Mouse (Mus musculus) stomach, postnatal 0 days (tissue): ENCODE data around the gene Morf4l1. TPM values are rescaled to one million over a fixed set of nuclear protein-coding genes. Genes with fewer than 3 reads are reported as not detected.
"Not testable (repeated sequence)": the region's sequence is repeated elsewhere in the genome, so short reads cannot be mapped to it uniquely, and the experiment has no call there.

Source experiments
- ATAC-seq: fragments of 200-750 bp; cut with Nextera tagmentation; 2 replicates; pipeline ENCODE4 v1.8.0; 2017; ENCODE audit not compliant: low FRiP score, low TSS enrichment
- DNase-seq: peaks from one replicate; pipeline ENCODE4 v3.0.0-alpha.2; 2016; ENCODE audit warnings: low spot score
- H3K27ac ChIP-seq: fragments of 300-500 bp; sonication (generic); replicated peaks from 2 replicates; pipeline ENCODE4 v1.5.1; 2014; ENCODE audit warnings: mild to moderate bottlenecking, control low read depth
- H3K27me3 ChIP-seq: fragments of 300-500 bp; sonication (generic); 2 replicates; pipeline ENCODE4 v1.6.1; 2014; ENCODE audit warnings: low read length; ENCODE audit not compliant: control insufficient read depth, insufficient read depth
- H3K36me3 ChIP-seq: fragments of 300-500 bp; sonication (generic); 2 replicates; pipeline ENCODE4 v1.6.1; 2014; ENCODE audit warnings: low read length, mixed read lengths; ENCODE audit not compliant: control insufficient read depth, insufficient read depth
- H3K4me1 ChIP-seq: fragments of 300-500 bp; sonication (generic); replicated peaks from 2 replicates; pipeline ENCODE4 v1.6.1; 2014; ENCODE audit warnings: antibody characterized with exemption; ENCODE audit not compliant: control insufficient read depth, insufficient read depth
- H3K4me2 ChIP-seq: fragments of 300-500 bp; sonication (generic); replicated peaks from 2 replicates; pipeline ENCODE4 v1.6.1; 2014; ENCODE audit warnings: low read depth, mild to moderate bottlenecking, control low read depth, moderate library complexity
- H3K4me3 ChIP-seq: fragments of 300-500 bp; sonication (generic); 2 replicates; pipeline ENCODE4 v1.5.1; 2014; ENCODE audit warnings: low read depth, low read length, control low read depth
- H3K9ac ChIP-seq: fragments of 300-500 bp; sonication (generic); 2 replicates; pipeline ENCODE4 v1.6.1; 2014; ENCODE audit warnings: mild to moderate bottlenecking, low read length, control low read depth, mixed read lengths
- H3K9me3 ChIP-seq: fragments of 300-500 bp; sonication (generic); 2 replicates; pipeline ENCODE4 v1.6.1; 2016; ENCODE audit warnings: low read length; ENCODE audit not compliant: control insufficient read depth
- CTCF ChIP-seq: IDR thresholded peaks from 2 replicates; pipeline ENCODE4 v1.5.1; 2016; ENCODE audit warnings: antibody characterized with exemption, low read depth, mild to moderate bottlenecking, moderate library complexity
- EP300 ChIP-seq: optimal IDR thresholded peaks from 2 replicates; pipeline ENCODE3; 2016; ENCODE audit warnings: antibody characterized with exemption
- WGBS: fragments of 180-500 bp; shearing (Covaris S2); extraction: QIAGEN DNeasy Blood & Tissue Kit; methylation state at CpG from one replicate; pipeline ENCODE4 v1.1.7; 2014; 5-methylcytosine and 5-hydroxymethylcytosine counted together
- polyA plus RNA-seq: library from polyadenylated mRNA; unstranded; fragments of >200 nt; fragmentation: Nextera tagmentation; extraction: Ambion mirVana; gene quantifications from 2 replicates; pipeline ENCODE4 v1.2.1, GENCODE M21; 2015

Gene Morf4l1
- polyA plus RNA-seq, 1 experiment from 2014 or later, result 225 TPM

GRCm38 (mm10) chr9:90053852-90054251, 60.7 kb downstream of the Morf4l1 start, which contains the start of gene Ctsh:
Gene Ctsh, plus strand, starts transcription at chr9:90054152.
- Histone ChIP-seq H3K4me2 (peak within 1 kb of the TSS; percentile 78), H3K4me1 (no peaks in the 10 kb centered on the region), H3K27me3 (no peaks in the 10 kb centered on the region), H3K9ac (peak within 1 kb of the TSS; percentile 73), H3K27ac (peak within 1 kb of the TSS; percentile 79), H3K4me3 (peak within 1 kb of the TSS; percentile 61), H3K9me3 (no peaks in the 10 kb centered on the region), H3K36me3 (no peaks in the 10 kb centered on the region)
- WGBS, result 79% methylated on average over 2 of the region's 2 CpGs
- DNase-seq (no peak), ATAC-seq (no peak)
- TF ChIP-seq CTCF (no peak), EP300 (no peak)

- H3K9me3 ChIP-seq, result no peaks in the 10 kb centered on the region
- H3K4me3 ChIP-seq, result no peak overlapping the region
- no peak overlapping the region for H3K9ac ChIP-seq
- 47% methylated on average over 5 of the region's 5 CpGs for WGBS
- no peaks in the 10 kb centered on the region for H3K4me1 ChIP-seq
- ATAC-seq, result peak; percentile 86
- H3K27ac ChIP-seq, result no peak overlapping the region
- DNase-seq, result no peak
- no peak overlapping the region for H3K4me2 ChIP-seq
- TF ChIP-seq EP300 (no peak), CTCF (no peak)
- H3K36me3 ChIP-seq, result no peaks in the 10 kb centered on the region
- H3K27me3 ChIP-seq, result no peaks in the 10 kb centered on the region
Measured at GRCm38 (mm10) chr9:90047937-90048627, 66.5 kb downstream of the Morf4l1 start.

DNA sequence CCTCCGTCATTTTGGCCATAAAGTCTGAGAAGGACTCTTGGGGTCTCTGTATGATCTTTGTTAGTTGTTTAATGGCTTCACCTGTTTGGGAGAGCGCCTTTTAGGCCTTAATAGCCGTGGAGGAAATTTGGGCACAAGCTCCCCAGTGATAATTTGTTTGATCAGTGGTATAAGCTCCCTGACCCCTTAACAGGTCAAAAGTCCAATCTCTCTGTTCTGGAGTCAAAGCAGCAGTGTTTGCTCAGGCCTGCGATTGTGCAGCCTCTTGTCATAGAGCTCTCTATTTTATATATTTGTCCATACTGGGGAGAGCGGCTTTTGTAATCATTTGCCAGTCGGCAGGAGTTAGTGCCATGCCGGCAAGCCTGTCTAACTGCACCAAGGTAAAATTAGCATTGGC, 69.4 kb downstream of the Morf4l1 start:
- H3K9me3 ChIP-seq, result no peaks in the 10 kb centered on the region
- DNase-seq (no peak), ATAC-seq (no peak)
- H3K36me3 ChIP-seq, result no peaks in the 10 kb centered on the region
- no peaks in the 10 kb centered on the region for H3K4me1 ChIP-seq
- no peak overlapping the region for H3K9ac ChIP-seq
- WGBS, result 68% methylated on average over 7 of the region's 7 CpGs
- H3K4me3 ChIP-seq, result no peak overlapping the region
- no peaks in the 10 kb centered on the region for H3K27me3 ChIP-seq
- no peak overlapping the region for H3K27ac ChIP-seq
- TF ChIP-seq CTCF (no peak), EP300 (no peak)
- no peak overlapping the region for H3K4me2 ChIP-seq

- not testable (repeated sequence) for H3K4me3 ChIP-seq, H3K36me3 ChIP-seq, H3K27ac ChIP-seq, H3K9me3 ChIP-seq, H3K4me2 ChIP-seq, H3K27me3 ChIP-seq, DNase-seq, H3K4me1 ChIP-seq, H3K9ac ChIP-seq
- 88% methylated on average over 8 of the region's 8 CpGs for WGBS
- 0 out of 2 replicates have a peak, but pooled peaks have one; percentile 53 for ATAC-seq
Measured at GRCm38 (mm10) chr9:90042906-90043305, 71.7 kb downstream of the Morf4l1 start.

Other genes with a start within 250 kb of the Morf4l1 start
- gene Rasgrf1, start 204.9 kb downstream of the Morf4l1 start, polyA plus RNA-seq, result 0.13 and 0.22 TPM in 2 replicates
- 145 and 152 TPM in 2 replicates for gene Ctsh, start 60.6 kb downstream of the Morf4l1 start, polyA plus RNA-seq
- 2.7 and 3.2 TPM in 2 replicates for gene Adamts7, start 48.3 kb upstream of the Morf4l1 start, polyA plus RNA-seq
- 6.6 and 7.7 TPM in 2 replicates for gene Tbc1d2b, start 156.0 kb upstream of the Morf4l1 start, polyA plus RNA-seq